Mouse (Mus musculus): Measurements from ENCODE around the gene Ly6c1.
A peak's percentile ranks its signal among the peaks of the same experiment; 100 is the strongest.

- TF ChIP-seq CTCF (conservative IDR thresholded peaks at IDR 0.05; ENCODE audit: low read length) (peak; percentile 65), POU5F1 (IDR thresholded peaks at IDR 0.05; ENCODE audit: borderline replicate concordance, low read length) (no peak)
These were observed 11.9 kb upstream of the Ly6c1 start for GRCm38 (mm10) chr15:75060505-75060904.
